Mouse (Mus musculus): ENCODE measurements around the gene Fam210b.

Fam210b gene

GRCm38 (mm10) chr2:172405011-172405410 is 59.6 kb downstream of the Fam210b start:
- DNase-seq: no peak
